Mouse (Mus musculus) stomach, embryonic 14.5 days (tissue): ENCODE measurements around the gene Ak2. TPM values are rescaled to one million over a fixed set of nuclear protein-coding genes. Genes with fewer than 3 reads are reported as not detected.

ENCODE experiments used
- ATAC-seq: fragments of 200-750 bp; cut with Nextera tagmentation; 2 replicates; pipeline ENCODE4 v1.8.0; 2017; ENCODE audit warnings: low read depth, moderate TSS enrichment; ENCODE audit not compliant: insufficient number of reproducible peaks, insufficient read depth, low FRiP score
- H3K27ac ChIP-seq: fragments of 300-500 bp; sonication (generic); 2 replicates; pipeline ENCODE4 v1.5.1; 2014; ENCODE audit warnings: mild to moderate bottlenecking, low read length, moderate library complexity, mixed read lengths
- H3K27me3 ChIP-seq: fragments of 300-500 bp; sonication (generic); 2 replicates; pipeline ENCODE4 v1.6.1; 2014; ENCODE audit warnings: low read length, control low read depth, mixed read lengths; ENCODE audit not compliant: control insufficient read depth, insufficient read depth
- H3K36me3 ChIP-seq: fragments of 300-500 bp; sonication (generic); 2 replicates; pipeline ENCODE4 v1.6.1; 2014; ENCODE audit warnings: mild to moderate bottlenecking, control low read depth, low read length, moderate library complexity, mixed read lengths; ENCODE audit not compliant: control insufficient read depth, insufficient read depth
- H3K4me1 ChIP-seq: fragments of 300-500 bp; sonication (generic); 2 replicates; pipeline ENCODE4 v1.6.1; 2014; ENCODE audit warnings: low read length, control low read depth, mixed read lengths; ENCODE audit not compliant: control insufficient read depth, insufficient read depth
- H3K4me2 ChIP-seq: fragments of 300-500 bp; sonication (generic); replicated peaks from 2 replicates; pipeline ENCODE4 v1.6.1; 2014; ENCODE audit warnings: low read depth, low read length, control low read depth
- H3K4me3 ChIP-seq: fragments of 300-500 bp; sonication (generic); 2 replicates; pipeline ENCODE4 v1.5.1; 2014; ENCODE audit warnings: low read depth, low read length, control low read depth
- H3K9ac ChIP-seq: fragments of 300-500 bp; sonication (generic); replicated peaks from 2 replicates; pipeline ENCODE4 v1.6.1; 2014; ENCODE audit warnings: low read depth, mild to moderate bottlenecking, control low read depth, low read length, moderate library complexity, mixed read lengths
- H3K9me3 ChIP-seq: fragments of 300-500 bp; sonication (generic); 2 replicates; pipeline ENCODE4 v1.6.1; 2016; ENCODE audit warnings: low read depth, low read length, control low read depth; ENCODE audit not compliant: control insufficient read depth
- WGBS: fragments of 180-500 bp; shearing (Covaris S2); extraction: QIAGEN DNeasy Blood & Tissue Kit; methylation state at CpG from one replicate; pipeline ENCODE4 v1.1.7; 2014; 5-methylcytosine and 5-hydroxymethylcytosine counted together
- polyA plus RNA-seq: library from polyadenylated mRNA; unstranded; fragments of >200 nt; fragmentation: Nextera tagmentation; extraction: Ambion mirVana; gene quantifications from 2 replicates; pipeline ENCODE4 v1.2.1, GENCODE M21; 2014

Gene Ak2
- polyA plus RNA-seq, 1 experiment from 2014 or later, result 123 TPM

GRCm38 (mm10) chr4:129057533-129058206 lies 65.9 kb downstream of the Ak2 start:
- Histone ChIP-seq H3K9ac (peak overlapping the region; percentile 89), H3K4me2 (peak overlapping the region; percentile 100), H3K36me3 (no peaks in the 10 kb centered on the region), H3K4me1 (peaks cover 12% of the 10 kb centered on the region), H3K27ac (peak overlapping the region; percentile 78), H3K4me3 (peak overlapping the region; percentile 74), H3K27me3 (no peaks in the 10 kb centered on the region), H3K9me3 (no peaks in the 10 kb centered on the region)
- peak; percentile 97 for ATAC-seq
- WGBS, result 5% methylated on average over 31 of the region's 44 CpGs

- under 1% methylated on average over 89 of the region's 107 CpGs for WGBS
- Histone ChIP-seq H3K27ac (peak within 1 kb of the TSS; percentile 78), H3K9ac (peak within 1 kb of the TSS; percentile 89), H3K27me3 (no peaks in the 10 kb centered on the region), H3K36me3 (no peaks in the 10 kb centered on the region), H3K4me1 (peaks cover 14% of the 10 kb centered on the region), H3K9me3 (no peaks in the 10 kb centered on the region), H3K4me2 (peak within 1 kb of the TSS; percentile 100), H3K4me3 (peak within 1 kb of the TSS; percentile 74)
- ATAC-seq, result peak; percentile 30; the same call in 1 of the 2 replicates
Observed at GRCm38 (mm10) chr4:129058207-129059092, 66.7 kb downstream of the Ak2 start, which contains the start of gene Rnf19b. TSS of gene Rnf19b (plus strand) at chr4:129058271.

GRCm38 (mm10) chr4:129059125-129059551 lies 67.4 kb downstream of the Ak2 start:
- Histone ChIP-seq H3K27ac (no peak overlapping the region; the same call in 1 of the 2 replicates), H3K4me3 (peak overlapping the region; percentile 74), H3K4me1 (peaks cover 14% of the 10 kb centered on the region), H3K27me3 (no peaks in the 10 kb centered on the region), H3K9me3 (no peaks in the 10 kb centered on the region), H3K9ac (peak overlapping the region; percentile 89), H3K4me2 (peak overlapping the region; percentile 100), H3K36me3 (no peaks in the 10 kb centered on the region)
- 3% methylated on average over 13 of the region's 13 CpGs for WGBS
- no peak for ATAC-seq

- 21% methylated on average over 4 of the region's 4 CpGs for WGBS
- peak overlapping the region; percentile 100 for H3K4me2 ChIP-seq
- no peak overlapping the region for H3K9ac ChIP-seq
- H3K4me1 ChIP-seq, result peaks cover 14% of the 10 kb centered on the region
- H3K4me3 ChIP-seq, result peak overlapping the region; percentile 74; the same call in 1 of the 2 replicates
- H3K9me3 ChIP-seq, result no peaks in the 10 kb centered on the region
- no peaks in the 10 kb centered on the region for H3K27me3 ChIP-seq
- H3K27ac ChIP-seq, result no peak overlapping the region
- no peaks in the 10 kb centered on the region for H3K36me3 ChIP-seq
- ATAC-seq, result no peak
Observed at GRCm38 (mm10) chr4:129059922-129060321, 68.2 kb downstream of the Ak2 start.

Other genes starting within 250 kb of the Ak2 start
- 0.20 and 0.27 TPM in 2 replicates for gene A3galt2, start 236.6 kb upstream of the Ak2 start, polyA plus RNA-seq
- gene Zfp362, start 185.9 kb upstream of the Ak2 start, polyA plus RNA-seq, result 31.2 and 32.3 TPM in 2 replicates
- gene Trim62, start 108.4 kb upstream of the Ak2 start, polyA plus RNA-seq, result 4.8 and 5.2 TPM in 2 replicates
- gene Azin2, start 29.5 kb upstream of the Ak2 start, polyA plus RNA-seq, result 17.6 and 19.1 TPM in 2 replicates
- 6.9 and 7.2 TPM in 2 replicates for gene Rnf19b, start 66.3 kb downstream of the Ak2 start, polyA plus RNA-seq
- gene Tmem54, start 113.6 kb downstream of the Ak2 start, polyA plus RNA-seq, result 20.9 and 22.6 TPM in 2 replicates
- 1.1 and 2.0 TPM in 2 replicates for gene Hpca, start 130.1 kb downstream of the Ak2 start, polyA plus RNA-seq
- 1.4 TPM in 2 replicates for gene Fndc5, start 145.0 kb downstream of the Ak2 start, polyA plus RNA-seq
- 18.2 and 20.3 TPM in 2 replicates for gene S100pbp, start 197.8 kb downstream of the Ak2 start, polyA plus RNA-seq
- 81.6 and 84.6 TPM in 2 replicates for gene Yars, start 197.8 kb downstream of the Ak2 start, polyA plus RNA-seq